Mouse (Mus musculus) CD4-positive, CD25-positive, alpha-beta regulatory T cell, adult 2 months (primary cell): Measurements from ENCODE around the gene Palm2.
A peak's percentile ranks its signal among the peaks of the same experiment; 100 is the strongest.
"Not testable (repeated sequence)": the region's sequence is repeated elsewhere in the genome, so short reads cannot be mapped to it uniquely, and the experiment has no call there.

Source experiments
- DNase-seq: peaks from one replicate; pipeline ENCODE4 v3.0.0-alpha.2; 2012; ENCODE audit warnings: low read depth, low spot score

Palm2 gene

GRCm38 (mm10) chr4:57433941-57434704, at the start of gene Palm2:
TSS of gene Palm2 (plus strand) at chr4:57434247.
- DNase-seq: peak; percentile 2

GRCm38 (mm10) chr4:57384355-57384754, 49.7 kb upstream of the Palm2 start:
- peak; percentile 37 for DNase-seq

DNA sequence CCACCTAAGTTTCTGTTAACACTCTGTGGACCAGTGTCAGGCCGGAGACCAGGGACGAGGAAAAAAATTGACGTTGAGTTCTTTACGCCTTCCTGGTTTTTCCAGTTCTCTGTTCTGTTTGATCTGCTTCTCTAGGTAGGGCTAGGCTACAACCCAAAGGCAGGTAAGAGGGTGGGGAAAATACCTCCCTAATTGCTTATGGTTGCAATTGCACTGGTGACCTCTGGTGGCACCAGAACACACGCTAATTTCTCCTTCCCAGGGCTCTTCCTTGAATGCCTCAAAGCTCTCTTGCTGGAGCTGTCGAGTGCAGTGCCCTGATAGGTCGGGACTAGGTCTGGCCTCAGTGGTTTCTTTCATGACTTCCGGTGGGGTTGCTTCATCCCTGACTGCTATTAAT, 42.9 kb upstream of the Palm2 start:
- DNase-seq: no peak

DNA sequence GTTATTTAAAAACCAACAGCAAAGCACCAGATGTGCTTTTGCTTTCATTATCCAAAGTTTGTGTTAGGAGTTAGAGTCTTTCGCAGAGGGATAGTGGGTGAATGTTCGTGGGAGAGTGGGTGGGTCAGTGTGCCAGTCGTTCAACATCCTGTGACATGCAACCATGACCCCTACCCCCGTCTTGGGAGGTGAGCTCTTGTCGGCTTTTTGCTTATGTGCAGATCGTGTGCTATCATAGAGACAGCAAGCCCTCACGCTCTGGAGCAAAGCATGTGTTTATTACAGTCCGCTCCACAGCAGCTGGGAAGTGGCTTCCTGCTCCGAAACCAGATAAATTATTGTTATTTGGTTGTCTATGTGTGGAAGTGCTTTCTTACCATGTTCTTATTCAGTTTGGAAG, 37.6 kb upstream of the Palm2 start:
- no peak for DNase-seq

DNA sequence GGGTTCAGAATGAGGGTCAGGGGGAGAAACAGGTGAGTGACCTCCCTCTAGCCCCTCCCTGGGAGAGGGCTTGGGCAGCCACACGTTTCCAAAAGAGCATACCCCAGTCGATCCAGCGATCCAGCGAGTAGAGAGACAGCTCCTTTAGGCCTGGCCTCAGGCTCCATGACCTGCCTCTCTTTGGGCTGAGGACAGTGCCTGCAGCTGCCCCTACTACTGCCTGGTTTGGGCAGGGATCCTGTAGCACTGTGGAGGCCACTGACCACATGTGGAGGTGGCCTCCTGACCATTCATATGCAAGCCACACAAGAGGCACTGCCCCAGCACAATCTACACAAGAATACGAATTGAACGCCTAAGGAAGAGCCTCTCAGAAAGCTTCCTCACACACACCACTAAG, 21.7 kb upstream of the Palm2 start:
- not testable (repeated sequence) for DNase-seq

DNA sequence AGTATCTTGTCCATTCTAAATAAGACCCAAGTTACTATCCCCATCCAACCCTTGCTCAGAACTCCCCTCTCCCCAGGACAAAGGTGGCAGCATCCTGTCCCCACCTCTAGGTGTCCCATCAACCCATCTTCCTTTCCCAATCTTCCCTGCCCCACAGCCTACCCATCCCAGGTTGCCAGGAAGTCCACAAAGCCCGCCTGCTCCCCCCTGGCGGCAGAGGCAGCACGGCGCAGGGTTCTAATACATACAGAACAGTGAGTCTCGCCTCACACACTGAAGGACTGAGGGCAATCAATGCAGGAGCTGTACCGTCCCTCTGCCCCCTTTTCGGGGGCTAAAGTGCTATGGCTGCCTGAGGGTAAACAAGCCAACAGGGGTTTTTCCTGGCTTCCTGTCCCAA, 21.0 kb upstream of the Palm2 start:
- DNase-seq: no peak

- not testable (repeated sequence) for DNase-seq
Observed at GRCm38 (mm10) chr4:57413670-57414069, 20.4 kb upstream of the Palm2 start.

DNA sequence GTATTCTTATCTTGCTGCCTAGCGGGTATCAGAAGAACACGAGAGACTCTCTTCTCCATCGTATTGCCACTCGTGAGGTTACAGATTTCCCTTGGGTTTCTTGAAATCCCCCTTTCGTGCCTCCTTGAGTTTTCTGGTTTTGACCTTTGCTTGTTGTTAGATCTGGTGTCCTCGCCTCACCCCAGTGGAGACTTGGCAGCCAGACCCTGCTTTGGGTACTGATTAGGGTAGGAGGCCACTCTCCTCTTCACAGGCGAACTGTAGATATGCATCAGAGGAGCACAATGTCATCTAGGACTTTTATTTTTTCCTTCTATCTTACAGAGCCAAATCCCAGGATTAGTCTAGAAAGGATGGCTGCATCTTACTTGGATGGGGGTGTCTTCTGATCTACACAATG, 10.0 kb upstream of the Palm2 start:
- DNase-seq: no peak

DNA sequence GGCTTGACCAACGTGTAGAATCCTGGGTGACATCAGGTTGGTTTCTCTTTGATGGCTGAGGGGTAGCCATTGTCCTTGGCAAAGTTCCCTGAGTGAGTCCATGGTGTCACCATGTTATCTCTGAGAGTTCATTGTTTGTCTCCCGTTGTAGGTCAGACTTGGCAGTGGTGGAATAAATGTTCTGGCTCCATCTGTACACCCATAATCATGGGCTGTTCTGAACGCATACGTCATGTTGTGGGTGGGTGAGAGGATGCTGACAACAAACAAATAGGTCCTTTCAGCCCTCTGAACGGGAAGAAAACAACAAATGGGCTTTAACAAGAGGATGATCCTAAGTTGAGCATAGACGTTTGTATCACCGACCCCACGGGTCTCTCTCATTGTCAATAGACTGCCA, 5.7 kb upstream of the Palm2 start:
- DNase-seq: no peak

DNA sequence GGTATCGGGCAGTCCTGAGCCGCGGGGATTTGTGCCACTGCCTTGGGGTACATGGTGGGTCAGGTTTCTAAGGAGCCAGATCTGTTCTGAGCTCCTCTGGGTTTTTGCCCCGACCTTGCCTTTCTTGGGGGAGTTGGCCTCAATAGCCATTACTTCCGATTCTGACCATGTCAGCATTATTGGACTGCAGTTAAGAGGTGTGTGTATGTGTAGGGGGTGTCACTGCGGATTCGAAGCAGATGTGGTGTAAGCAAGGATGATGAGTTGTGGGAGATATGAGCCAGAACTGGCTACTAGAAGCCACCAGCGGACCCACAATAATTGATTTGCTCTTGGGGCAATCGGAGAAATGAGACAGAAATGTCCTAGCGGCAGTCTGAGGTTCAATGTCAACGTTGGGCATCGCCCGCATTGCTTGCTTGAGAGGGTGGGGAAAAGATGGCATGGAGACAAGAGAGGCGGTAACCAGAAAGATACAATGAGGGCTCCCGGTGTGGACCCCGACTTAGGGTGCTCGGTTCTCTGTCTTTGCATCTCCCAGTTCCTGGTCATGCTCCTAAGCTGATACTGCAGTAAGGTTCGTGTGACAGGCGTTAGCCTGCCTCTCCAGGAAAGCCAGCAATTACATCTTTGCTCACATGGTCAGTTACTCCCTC, 786 bp downstream of the Palm2 start:
- DNase-seq: no peak

DNA sequence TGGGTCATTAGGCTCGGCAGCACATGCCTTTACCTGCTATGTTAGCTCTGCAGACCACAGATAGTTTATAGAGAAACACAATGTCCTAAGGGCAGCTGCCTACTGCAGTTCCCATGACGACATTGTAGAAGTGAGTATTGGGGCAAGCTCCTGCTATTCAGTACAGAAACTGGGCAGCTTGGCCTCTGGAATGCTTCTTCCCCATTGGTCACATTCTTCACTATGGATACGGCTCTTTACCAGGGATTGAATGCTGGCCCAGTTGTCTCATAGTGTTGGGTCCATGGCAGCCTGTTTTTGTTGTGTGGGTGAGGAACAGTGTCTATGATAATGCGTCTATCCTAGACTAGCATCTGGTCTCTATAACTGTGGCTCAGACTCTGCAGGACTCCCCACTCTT, 2.2 kb downstream of the Palm2 start:
- no peak for DNase-seq

DNA sequence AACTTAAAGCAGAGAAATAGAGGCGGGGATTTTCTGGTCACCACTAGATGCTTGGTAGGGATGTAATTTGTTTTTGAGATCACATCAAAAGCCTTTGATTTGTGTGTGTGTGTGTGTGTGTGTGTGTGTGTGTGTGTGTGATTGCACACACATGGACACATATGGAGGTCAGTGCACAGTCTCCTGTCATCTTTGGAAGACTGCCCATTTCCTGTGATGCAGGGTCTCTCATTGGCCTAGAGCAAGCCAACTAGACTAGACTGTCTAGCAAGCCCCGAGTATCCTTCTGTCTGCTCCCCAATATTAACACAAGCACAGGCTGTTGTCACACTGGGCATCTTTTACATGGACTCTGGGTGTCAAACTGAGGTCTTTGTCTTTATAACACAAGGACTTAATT, 12.0 kb downstream of the Palm2 start:
- no peak for DNase-seq

DNA sequence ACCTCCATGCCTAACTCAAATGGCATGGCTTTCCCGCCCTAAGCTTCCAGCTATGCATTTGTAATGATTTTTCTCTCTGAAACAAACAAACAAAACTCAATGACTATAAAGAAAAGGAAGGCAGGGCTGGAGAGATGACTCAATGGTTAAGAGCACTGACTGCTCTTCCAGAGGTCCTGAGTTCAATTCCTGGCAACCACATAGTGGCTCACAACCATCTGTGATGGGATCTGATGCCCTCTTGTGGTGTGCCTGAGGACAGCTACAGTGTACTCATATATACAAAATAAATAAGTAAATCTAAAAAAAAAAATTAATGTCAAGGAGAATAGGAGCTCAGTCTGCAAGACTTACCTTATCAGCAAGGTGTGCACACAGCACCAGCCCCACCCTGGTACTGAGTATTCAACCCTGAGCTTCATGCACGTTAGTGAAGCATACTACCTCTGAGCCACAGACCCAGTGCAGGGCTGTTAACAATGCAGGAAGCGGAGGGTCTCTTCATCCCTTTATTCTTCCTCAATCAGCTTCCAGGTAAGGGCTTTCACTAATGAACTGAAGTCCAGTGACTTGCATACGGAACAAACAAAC, 12.9 kb downstream of the Palm2 start:
- no peak for DNase-seq

DNA sequence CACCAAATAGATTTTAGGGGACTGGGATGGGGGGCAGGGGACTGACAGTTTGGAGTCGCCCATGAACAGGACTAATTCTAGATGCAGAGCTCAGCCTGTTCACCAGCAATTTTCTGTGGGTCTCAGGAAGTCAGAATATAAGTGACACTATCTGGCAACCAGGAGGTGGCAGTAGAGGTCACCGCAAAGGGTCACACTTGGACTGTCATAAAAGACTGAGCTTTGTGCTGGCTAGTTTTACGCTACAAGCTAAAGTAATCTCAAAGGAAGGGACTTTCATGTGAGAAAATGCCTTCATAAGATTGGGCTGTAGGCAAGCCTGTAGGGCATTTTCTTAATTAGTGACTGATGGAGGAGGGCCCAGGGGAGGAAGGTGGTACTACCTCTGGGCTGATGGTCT, 17.8 kb downstream of the Palm2 start:
- peak; percentile 27 for DNase-seq

DNA sequence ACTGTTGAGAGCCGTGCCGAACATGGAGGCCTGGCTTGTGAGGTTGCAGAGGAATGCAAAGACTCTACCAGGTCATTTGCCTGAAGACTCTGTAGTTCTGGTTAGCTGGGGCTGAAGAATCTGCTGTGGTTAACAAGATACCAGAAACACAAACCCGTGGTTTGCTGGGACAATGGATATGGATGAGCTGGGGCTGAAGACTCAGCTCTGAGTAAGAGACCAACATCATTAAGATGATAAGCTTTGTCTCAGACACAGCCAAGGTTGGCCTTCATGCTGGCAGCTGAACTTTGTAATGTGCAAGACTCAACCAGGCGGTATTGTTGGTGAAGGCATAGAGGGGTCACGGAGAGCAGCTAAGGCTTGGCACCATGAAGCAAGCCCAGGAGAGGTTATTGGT, 18.6 kb downstream of the Palm2 start:
- no peak for DNase-seq

DNA sequence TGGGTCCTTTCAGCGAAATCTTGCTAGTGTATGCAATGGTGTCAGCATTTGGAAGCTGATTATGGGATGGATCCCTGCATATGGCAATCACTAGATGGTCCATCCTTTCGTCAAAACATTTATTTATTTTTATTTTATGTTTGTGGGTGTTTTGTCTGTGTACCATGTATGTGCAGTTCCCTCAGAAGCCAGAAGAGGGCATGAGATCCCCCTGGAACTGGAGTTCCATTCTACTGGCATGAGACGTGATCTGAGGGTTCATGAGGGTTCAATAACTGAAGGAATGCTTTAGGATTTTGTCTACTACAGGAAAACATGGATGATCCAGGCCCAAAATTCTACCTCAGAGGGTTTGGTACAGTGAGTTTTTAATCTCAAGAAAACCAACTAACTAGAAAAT, 28.3 kb downstream of the Palm2 start:
- peak; percentile 3 for DNase-seq

DNA sequence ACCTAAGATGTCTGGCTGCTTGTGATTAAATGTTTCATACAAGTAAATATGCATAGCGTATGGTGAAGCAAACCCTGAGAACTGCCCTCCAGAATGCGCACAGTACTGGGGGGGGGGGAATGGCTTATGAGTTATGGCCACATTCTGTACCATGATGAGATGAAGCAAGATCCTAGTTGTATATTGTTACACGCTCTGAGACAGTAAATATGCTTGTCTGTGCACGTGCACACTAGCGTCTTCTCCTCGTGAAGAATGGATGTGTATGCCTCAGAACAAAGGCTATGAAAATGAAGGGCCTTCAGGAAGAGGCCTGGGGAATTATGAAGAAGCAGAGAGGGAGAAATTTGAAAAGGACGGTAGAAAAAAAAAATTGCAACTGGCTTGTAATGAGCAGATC, 48.4 kb downstream of the Palm2 start:
- DNase-seq: no peak

DNA sequence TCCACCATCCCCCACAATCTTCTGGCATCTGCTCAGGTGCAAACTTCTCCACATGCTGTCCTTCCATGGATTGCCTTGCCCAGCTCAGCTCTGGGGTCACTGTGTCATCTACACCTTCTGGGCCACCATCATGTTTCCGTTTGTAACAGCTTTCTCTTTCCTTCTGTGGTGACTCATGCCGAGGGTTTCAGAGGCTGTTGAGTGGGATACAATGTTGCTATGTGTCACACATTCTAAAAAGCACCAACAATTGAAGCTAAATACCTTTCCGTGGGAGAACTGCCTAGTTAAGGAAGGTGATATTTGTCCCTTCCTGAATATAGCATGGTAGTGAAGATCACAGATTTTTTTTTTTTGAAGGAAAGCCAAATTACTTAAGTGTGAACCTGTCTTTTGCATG, 52.3 kb downstream of the Palm2 start:
- DNase-seq: no peak

DNA sequence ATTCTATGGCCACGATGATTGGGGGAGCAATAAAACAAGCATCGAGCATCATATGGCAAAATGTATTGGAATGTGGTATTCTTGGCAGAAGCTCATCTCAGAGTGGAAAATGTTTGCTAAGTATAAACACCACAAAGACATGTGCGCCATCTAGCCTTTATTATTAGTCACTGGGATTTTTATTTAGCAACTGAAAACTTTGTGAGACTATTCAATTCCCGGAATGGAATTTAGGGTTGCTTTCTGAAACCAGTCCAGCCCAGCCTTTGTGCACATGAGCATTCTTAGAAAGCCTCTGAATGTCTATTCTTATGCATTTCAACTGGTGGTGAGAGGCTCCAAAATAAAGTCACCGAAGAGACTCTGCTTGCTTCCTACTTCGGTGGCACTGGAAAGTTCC, 55.8 kb downstream of the Palm2 start:
- no peak for DNase-seq

DNA sequence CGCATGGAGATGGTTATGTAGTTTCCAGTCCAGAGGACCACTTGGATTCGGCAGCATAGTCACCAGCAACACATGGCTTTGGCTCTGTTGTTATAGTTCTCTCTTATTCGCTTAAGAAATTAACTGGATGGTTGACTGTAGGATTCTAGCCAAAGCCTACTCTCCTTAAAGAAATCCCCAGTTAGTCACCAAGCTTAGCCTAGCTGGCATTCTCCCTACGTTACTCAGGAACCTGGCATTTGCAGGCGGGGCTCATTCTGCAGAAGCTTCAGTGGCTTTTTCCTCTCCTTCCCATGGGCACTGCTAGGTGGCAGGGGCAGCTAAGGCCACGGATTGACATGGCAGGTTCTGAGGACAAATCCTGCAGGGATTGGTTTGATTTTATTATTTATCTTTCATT, 70.7 kb downstream of the Palm2 start:
- no peak for DNase-seq

DNA sequence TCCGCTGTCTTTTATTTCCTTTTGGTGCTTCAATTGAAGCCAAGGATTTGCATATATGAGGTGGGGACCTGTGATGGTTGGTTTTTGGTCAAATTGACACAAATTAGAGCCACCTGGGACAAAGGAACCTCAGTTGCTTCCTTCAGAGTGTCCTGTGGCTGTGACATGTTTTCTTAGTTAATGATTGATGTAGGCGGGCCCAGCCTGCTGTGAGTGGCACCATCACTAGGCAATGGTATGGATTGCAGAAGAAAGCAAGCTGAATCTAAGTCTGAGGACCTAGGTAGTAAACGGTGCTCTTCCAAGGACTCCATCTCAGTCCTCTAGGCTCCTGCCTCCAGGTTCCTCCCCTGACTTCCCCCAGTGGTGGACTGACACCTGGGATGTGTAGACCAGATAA, 76.5 kb downstream of the Palm2 start:
- no peak for DNase-seq

DNA sequence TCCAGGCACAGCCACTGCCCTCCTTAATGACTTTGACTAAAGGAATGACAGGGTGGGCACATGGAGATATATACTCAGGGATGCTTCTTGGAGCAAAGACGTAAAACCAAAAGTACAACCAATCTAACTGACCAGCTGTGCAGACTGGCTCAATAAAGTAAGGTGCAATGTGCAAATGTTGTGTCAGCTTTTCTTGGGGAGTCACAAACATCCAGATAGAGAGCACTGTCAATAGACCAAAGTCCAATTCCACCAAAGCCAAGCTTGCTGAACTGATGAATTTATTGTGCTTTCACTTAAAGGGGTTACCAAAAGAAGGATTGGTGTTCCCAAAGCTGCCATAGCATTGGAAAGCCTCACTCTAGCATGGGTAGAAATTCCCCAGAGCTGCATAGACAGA, 77.7 kb downstream of the Palm2 start:
- no peak for DNase-seq
